Mouse (Mus musculus): ENCODE data around the gene Prrx1. TPM values are rescaled to one million over a fixed set of nuclear protein-coding genes. Genes with fewer than 3 reads are reported as not detected.

Prrx1 gene
- polyA plus RNA-seq, 1 experiment from 2014 or later, result 6.2 TPM

DNA sequence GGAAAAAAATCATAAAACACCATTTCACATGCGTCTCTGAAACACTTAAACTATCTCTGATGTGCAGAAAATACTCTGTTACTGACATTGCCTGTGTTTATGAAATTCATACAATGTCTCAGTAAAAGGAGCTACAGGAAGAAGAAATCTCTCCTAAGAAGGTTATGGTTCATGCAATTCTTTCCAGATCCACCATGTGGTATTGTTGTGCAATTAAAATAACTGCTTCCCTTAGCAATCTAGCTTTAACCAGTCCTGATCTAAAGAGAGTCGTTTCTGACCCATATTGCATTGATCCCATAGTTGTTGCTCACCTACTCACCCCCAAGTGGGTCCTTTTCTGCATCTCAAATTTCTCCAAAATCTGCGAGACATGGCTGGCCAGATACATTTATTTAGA, 82.3 kb downstream of the Prrx1 start:
- Histone ChIP-seq H3K9me3 (no peaks in the 10 kb centered on the region), H3K9ac (no peak overlapping the region), H3K4me3 (replicated peaks) (no peak overlapping the region), H3K27ac (no peak overlapping the region), H3K4me1 (replicated peaks) (no peaks in the 10 kb centered on the region), H3K36me3 (no peaks in the 10 kb centered on the region), H3K4me2 (replicated peaks) (no peak overlapping the region), H3K27me3 (replicated peaks) (no peaks in the 10 kb centered on the region)
- no peak for ATAC-seq
- WGBS, result 67% methylated on average over 3 of the region's 3 CpGs

DNA sequence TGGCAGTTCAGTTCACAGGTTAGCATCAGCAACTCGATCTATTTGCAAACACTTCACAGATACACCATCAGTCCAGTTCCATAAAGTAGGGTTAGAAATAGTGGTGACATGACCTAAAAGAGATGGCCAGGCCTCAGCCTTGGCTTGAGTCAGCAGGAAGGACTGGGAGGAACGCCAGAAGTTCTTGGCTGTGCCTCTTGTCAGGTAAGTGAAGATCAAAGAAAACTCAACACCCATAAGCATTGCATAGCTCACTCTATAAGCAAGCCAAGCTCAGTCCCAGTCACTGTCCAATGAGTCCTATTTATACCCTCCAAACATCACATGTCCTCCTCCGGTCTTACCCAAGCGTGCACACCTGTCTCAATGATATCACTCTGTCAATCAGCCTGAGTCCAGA, 87.2 kb downstream of the Prrx1 start:
- H3K36me3 ChIP-seq, result no peaks in the 10 kb centered on the region

DNA sequence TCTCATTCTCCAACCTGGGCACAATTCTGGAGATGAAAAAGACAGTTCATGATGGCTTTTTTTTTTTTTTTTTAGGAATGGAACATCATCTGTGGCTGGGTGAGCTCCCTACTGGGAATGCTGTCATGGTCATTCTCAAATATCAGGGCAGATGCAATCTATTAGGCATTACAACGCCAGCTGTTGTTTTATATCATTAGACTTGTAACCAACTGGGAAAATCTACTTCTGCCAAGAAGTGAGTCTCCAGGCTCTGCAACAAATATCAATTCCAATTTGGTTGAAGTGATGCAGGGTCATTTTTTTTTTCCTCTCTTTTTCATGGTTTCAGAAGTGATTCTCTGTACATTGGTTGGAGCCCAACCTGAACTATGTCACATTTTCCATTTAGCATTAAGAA, 91.7 kb downstream of the Prrx1 start:
- H3K9me3 ChIP-seq, result no peaks in the 10 kb centered on the region
- H3K4me2 ChIP-seq (replicated peaks), result no peak overlapping the region
- H3K27ac ChIP-seq, result no peak overlapping the region
- H3K4me3 ChIP-seq (replicated peaks), result no peak overlapping the region
- no peak for ATAC-seq
- H3K27me3 ChIP-seq (replicated peaks), result no peaks in the 10 kb centered on the region
- 84% methylated on average over 1 of the region's 1 CpGs for WGBS
- no peak overlapping the region for H3K9ac ChIP-seq
- H3K4me1 ChIP-seq (replicated peaks), result no peaks in the 10 kb centered on the region
- H3K36me3 ChIP-seq, result no peaks in the 10 kb centered on the region

More for the DNA sequence above, 87.2 kb downstream of the Prrx1 start:
- H3K4me3 ChIP-seq (replicated peaks), result no peak overlapping the region
- H3K9ac ChIP-seq, result no peak overlapping the region
- 91% methylated on average over 4 of the region's 4 CpGs for WGBS
- no peak for ATAC-seq
- H3K9me3 ChIP-seq, result no peaks in the 10 kb centered on the region
- H3K4me2 ChIP-seq (replicated peaks), result no peak overlapping the region
- H3K27me3 ChIP-seq (replicated peaks), result no peaks in the 10 kb centered on the region
- H3K27ac ChIP-seq, result no peak overlapping the region
- no peaks in the 10 kb centered on the region for H3K4me1 ChIP-seq (replicated peaks)

DNA sequence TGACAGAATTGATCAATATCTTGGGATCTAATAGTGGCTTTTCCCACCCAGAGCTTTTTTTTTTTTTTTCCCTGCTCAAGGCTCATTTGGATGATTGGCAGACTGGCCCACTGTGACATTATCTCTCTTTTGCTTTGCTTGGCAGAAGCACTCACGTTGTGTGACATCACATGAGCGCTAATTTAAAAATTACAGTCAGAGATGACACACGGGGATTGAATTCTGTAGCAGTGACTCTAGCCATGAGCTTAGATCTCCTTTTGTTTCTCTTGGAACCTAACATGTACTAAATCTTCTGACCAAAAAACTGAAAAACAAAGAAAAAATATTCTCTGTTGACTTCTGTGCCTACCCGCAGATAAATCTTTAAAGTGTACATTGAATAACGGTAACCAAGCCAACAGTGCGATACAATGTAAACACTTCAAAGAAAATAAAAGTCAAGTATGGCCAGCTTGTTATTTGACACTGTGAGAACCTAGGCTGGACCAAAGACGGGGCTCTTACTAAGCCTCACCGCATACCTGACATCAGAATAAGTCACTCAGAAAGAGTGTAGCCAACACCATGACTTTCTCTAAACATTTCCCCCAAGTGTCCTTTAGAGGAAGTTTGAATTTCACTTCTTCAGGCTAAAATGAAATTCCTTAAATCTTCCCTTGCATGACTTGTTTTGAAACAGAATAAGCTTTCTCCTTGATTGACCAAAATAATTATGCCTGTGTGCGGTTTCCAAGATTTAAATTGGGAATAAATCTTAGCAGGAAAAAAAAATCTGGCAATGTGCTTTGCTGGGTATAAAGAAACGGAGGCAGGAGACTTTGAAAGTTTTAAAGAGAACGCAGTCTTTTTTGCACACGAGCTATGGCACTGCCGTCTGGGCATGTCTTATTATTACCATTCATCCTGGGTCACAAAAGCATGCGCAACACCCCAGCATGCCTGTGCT, 104.3 kb downstream of the Prrx1 start:
- Histone ChIP-seq H3K4me2 (replicated peaks) (no peak overlapping the region), H3K36me3 (no peaks in the 10 kb centered on the region), H3K4me1 (replicated peaks) (no peaks in the 10 kb centered on the region), H3K4me3 (replicated peaks) (no peak overlapping the region), H3K9ac (no peak overlapping the region), H3K27me3 (replicated peaks) (no peaks in the 10 kb centered on the region), H3K9me3 (no peaks in the 10 kb centered on the region), H3K27ac (no peak overlapping the region)
- no peak for ATAC-seq
- WGBS, result 60% methylated on average over 14 of the region's 14 CpGs

DNA sequence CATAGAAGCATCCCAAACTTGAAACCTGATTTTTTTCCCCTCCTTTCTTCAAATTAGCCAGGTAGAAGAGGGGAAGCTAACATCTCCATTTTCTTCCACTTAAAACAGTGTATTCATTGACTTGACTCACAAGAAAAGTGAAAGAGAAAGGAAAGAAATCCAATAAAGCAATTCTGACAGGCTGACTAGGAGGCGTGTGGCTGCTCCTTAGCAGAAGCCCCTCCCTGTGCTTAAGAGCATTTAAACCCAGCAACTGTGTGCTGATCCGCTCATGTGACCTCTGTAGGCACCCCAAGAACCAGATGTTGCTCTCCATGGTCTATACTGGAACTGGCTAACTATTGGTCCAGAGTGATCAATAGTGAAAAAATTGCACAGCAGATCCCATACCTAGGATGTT, 114.7 kb downstream of the Prrx1 start:
- no peak for ATAC-seq
- no peaks in the 10 kb centered on the region for H3K36me3 ChIP-seq
- H3K4me3 ChIP-seq (replicated peaks), result no peak overlapping the region
- 46% methylated on average over 2 of the region's 2 CpGs for WGBS
- H3K4me1 ChIP-seq (replicated peaks), result no peaks in the 10 kb centered on the region
- H3K9ac ChIP-seq, result no peak overlapping the region
- H3K27me3 ChIP-seq (replicated peaks), result no peaks in the 10 kb centered on the region
- no peak overlapping the region for H3K4me2 ChIP-seq (replicated peaks)
- no peak overlapping the region for H3K27ac ChIP-seq
- no peaks in the 10 kb centered on the region for H3K9me3 ChIP-seq

DNA sequence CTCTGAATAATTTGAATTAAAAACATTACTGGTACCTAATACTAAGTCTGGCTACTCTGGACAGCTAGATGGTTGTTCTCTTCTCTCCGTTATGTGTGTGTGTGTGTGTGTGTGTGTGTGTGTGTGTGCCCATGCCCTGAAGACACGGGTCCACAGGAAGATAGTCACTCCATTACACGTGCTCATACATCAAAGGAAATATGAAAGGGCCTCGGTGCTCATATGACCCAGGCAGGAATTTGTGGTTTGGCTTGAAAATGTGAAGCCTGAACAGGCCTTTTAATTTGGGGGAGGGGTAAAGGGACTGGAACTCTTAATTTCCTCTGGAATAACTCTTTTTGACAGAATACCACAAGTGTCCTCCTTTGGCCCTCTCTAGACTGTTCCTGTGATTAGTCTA, 115.5 kb downstream of the Prrx1 start:
- no peak for ATAC-seq
- no peak overlapping the region for H3K27ac ChIP-seq
- no peaks in the 10 kb centered on the region for H3K9me3 ChIP-seq
- no peaks in the 10 kb centered on the region for H3K36me3 ChIP-seq
- H3K4me3 ChIP-seq (replicated peaks), result no peak overlapping the region
- no peak overlapping the region for H3K4me2 ChIP-seq (replicated peaks)
- no peak overlapping the region; the same call in 1 of the 2 replicates for H3K9ac ChIP-seq
- WGBS, result 65% methylated on average over 4 of the region's 4 CpGs
- no peaks in the 10 kb centered on the region for H3K4me1 ChIP-seq (replicated peaks)
- no peaks in the 10 kb centered on the region for H3K27me3 ChIP-seq (replicated peaks)

Other genes with a start within 250 kb of the Prrx1 start
- gene Mroh9, start 228.0 kb downstream of the Prrx1 start, polyA plus RNA-seq (2015; fragmentation: Nextera tagmentation; extraction: Ambion mirVana), result not detected in 2 replicates
- gene Gorab, start 90.0 kb upstream of the Prrx1 start, polyA plus RNA-seq (2015; fragmentation: Nextera tagmentation; extraction: Ambion mirVana), result 15.1 and 17.7 TPM in 2 replicates

Measured in intestine, embryonic 15.5 days (tissue).